Mouse (Mus musculus): ENCODE measurements around the gene Papolg.
A peak's percentile ranks its signal among the peaks of the same experiment; 100 is the strongest.
"Not testable (repeated sequence)": the region's sequence is repeated elsewhere in the genome, so short reads cannot be mapped to it uniquely, and the experiment has no call there.

The Papolg gene

GRCm38 (mm10) chr11:23895060-23895426, at the start of gene Papolg:
Gene Papolg, minus strand, starts transcription at chr11:23895253.
- peak; percentile 92 for DNase-seq

GRCm38 (mm10) chr11:23928146-23928545, 33.1 kb upstream of the Papolg start:
- DNase-seq, result not testable (repeated sequence)

GRCm38 (mm10) chr11:23927643-23928042, 32.6 kb upstream of the Papolg start:
- no peak for DNase-seq

- DNase-seq, result not testable (repeated sequence)
Measured at GRCm38 (mm10) chr11:23913824-23914223, 18.8 kb upstream of the Papolg start.

GRCm38 (mm10) chr11:23903909-23904308, 8.9 kb upstream of the Papolg start:
- DNase-seq, result no peak

- DNase-seq, result no peak
Measured at GRCm38 (mm10) chr11:23894141-23895059, 653 bp downstream of the Papolg start.

- no peak for DNase-seq
Measured at GRCm38 (mm10) chr11:23893556-23893955, 1.5 kb downstream of the Papolg start.

GRCm38 (mm10) chr11:23864326-23864725, 30.7 kb downstream of the Papolg start:
- no peak for DNase-seq

GRCm38 (mm10) chr11:23856723-23857112, 38.3 kb downstream of the Papolg start:
- DNase-seq, result no peak

- DNase-seq, result no peak
Measured at GRCm38 (mm10) chr11:23856054-23856722, 38.9 kb downstream of the Papolg start.

- peak; percentile 48 for DNase-seq
Measured at GRCm38 (mm10) chr11:23855182-23855802, 39.8 kb downstream of the Papolg start.

GRCm38 (mm10) chr11:23853306-23853705, 41.7 kb downstream of the Papolg start:
- no peak for DNase-seq

- DNase-seq, result no peak
Measured at GRCm38 (mm10) chr11:23846016-23846815, 48.8 kb downstream of the Papolg start.

GRCm38 (mm10) chr11:23823244-23823643, 71.8 kb downstream of the Papolg start:
- DNase-seq, result no peak

- DNase-seq, result no peak
Measured at GRCm38 (mm10) chr11:23821652-23822051, 73.4 kb downstream of the Papolg start.

- no peak for DNase-seq
Measured at GRCm38 (mm10) chr11:23820977-23821376, 74.1 kb downstream of the Papolg start.

GRCm38 (mm10) chr11:23818745-23819144, 76.3 kb downstream of the Papolg start:
- DNase-seq, result no peak

Measured in right cerebral cortex, postnatal 25 days (tissue).